Mouse (Mus musculus) midbrain, embryonic 16.5 days (tissue): Measurements from ENCODE around the gene Atp6ap1l. TPM values are rescaled to one million over a fixed set of nuclear protein-coding genes. Genes with fewer than 3 reads are reported as not detected.

Experiments used
- ATAC-seq: fragments of 200-750 bp; cut with Nextera tagmentation; 2 replicates; pipeline ENCODE4 v1.8.0; 2017; ENCODE audit warnings: moderate TSS enrichment
- H3K27ac ChIP-seq: fragments of 300-500 bp; sonication (generic); 2 replicates; pipeline ENCODE4 v1.5.1; 2014; ENCODE audit warnings: mild to moderate bottlenecking, low read length, mixed read lengths
- H3K27me3 ChIP-seq: fragments of 300-500 bp; sonication (generic); 2 replicates; pipeline ENCODE4 v1.6.1; 2014; ENCODE audit warnings: low read depth, low read length, mixed read lengths; ENCODE audit not compliant: control insufficient read depth, insufficient read depth
- H3K36me3 ChIP-seq: fragments of 300-500 bp; sonication (generic); 2 replicates; pipeline ENCODE4 v1.6.1; 2014; ENCODE audit warnings: mild to moderate bottlenecking, low read length, moderate library complexity, mixed read lengths; ENCODE audit not compliant: control insufficient read depth, insufficient read depth
- H3K4me1 ChIP-seq: fragments of 300-500 bp; sonication (generic); 2 replicates; pipeline ENCODE4 v1.6.1; 2014; ENCODE audit warnings: mild to moderate bottlenecking, low read length, mixed read lengths; ENCODE audit not compliant: control insufficient read depth, insufficient read depth
- H3K4me2 ChIP-seq: fragments of 300-500 bp; sonication (generic); 2 replicates; pipeline ENCODE4 v1.6.1; 2014; ENCODE audit warnings: mild to moderate bottlenecking, low read length, mixed read lengths
- H3K4me3 ChIP-seq: fragments of 300-500 bp; sonication (generic); 2 replicates; pipeline ENCODE4 v1.5.1; 2014; ENCODE audit warnings: low read depth, mild to moderate bottlenecking, low read length, moderate library complexity, mixed read lengths
- H3K9ac ChIP-seq: fragments of 300-500 bp; sonication (generic); 2 replicates; pipeline ENCODE4 v1.6.1; 2014; ENCODE audit warnings: low read depth, low read length, mixed read lengths
- H3K9me3 ChIP-seq: fragments of 300-500 bp; sonication (generic); replicated peaks from 2 replicates; pipeline ENCODE4 v1.6.1; 2014; ENCODE audit warnings: mild to moderate bottlenecking, low read length, mixed read lengths; ENCODE audit not compliant: control insufficient read depth, poor library complexity, severe bottlenecking
- WGBS: fragments of 180-500 bp; shearing (Covaris S2); extraction: QIAGEN DNeasy Blood & Tissue Kit; methylation state at CpG from one replicate; pipeline ENCODE4 v1.1.7; 2014; 5-methylcytosine and 5-hydroxymethylcytosine counted together
- polyA plus RNA-seq: library from polyadenylated mRNA; unstranded; fragments of >200 nt; fragmentation: Nextera tagmentation; extraction: Ambion mirVana; gene quantifications from 2 replicates; pipeline ENCODE4 v1.2.1, GENCODE M21; 2015

The Atp6ap1l gene
- polyA plus RNA-seq, 1 experiment from 2014 or later: 0.44 TPM

- Histone ChIP-seq H3K9me3 (no peaks in the 10 kb centered on the region), H3K4me3 (no peak overlapping the region), H3K27ac (no peak overlapping the region), H3K27me3 (no peaks in the 10 kb centered on the region), H3K4me1 (no peaks in the 10 kb centered on the region), H3K36me3 (no peaks in the 10 kb centered on the region), H3K4me2 (no peak overlapping the region), H3K9ac (no peak overlapping the region)
- no peak for ATAC-seq
- 90% methylated on average over 3 of the region's 3 CpGs for WGBS
These were observed 43.0 kb downstream of the Atp6ap1l start for GRCm38 (mm10) chr13:90862138-90862537.

GRCm38 (mm10) chr13:90860888-90861431, 44.2 kb downstream of the Atp6ap1l start:
- H3K4me3 ChIP-seq: no peak overlapping the region
- no peaks in the 10 kb centered on the region for H3K27me3 ChIP-seq
- no peak overlapping the region for H3K9ac ChIP-seq
- no peaks in the 10 kb centered on the region for H3K4me1 ChIP-seq
- no peaks in the 10 kb centered on the region for H3K36me3 ChIP-seq
- no peak overlapping the region for H3K4me2 ChIP-seq
- ATAC-seq: no peak
- 75% methylated on average over 2 of the region's 2 CpGs for WGBS
- no peak overlapping the region for H3K27ac ChIP-seq
- H3K9me3 ChIP-seq: no peaks in the 10 kb centered on the region

- H3K27ac ChIP-seq: no peak overlapping the region
- H3K9me3 ChIP-seq: no peaks in the 10 kb centered on the region
- no peak overlapping the region for H3K4me3 ChIP-seq
- no peak overlapping the region for H3K9ac ChIP-seq
- no peaks in the 10 kb centered on the region for H3K4me1 ChIP-seq
- no peak for ATAC-seq
- H3K4me2 ChIP-seq: no peak overlapping the region
- 71% methylated on average over 5 of the region's 5 CpGs for WGBS
- H3K36me3 ChIP-seq: no peaks in the 10 kb centered on the region
- H3K27me3 ChIP-seq: no peaks in the 10 kb centered on the region
These were observed 52.2 kb downstream of the Atp6ap1l start for GRCm38 (mm10) chr13:90852727-90853630.

GRCm38 (mm10) chr13:90851795-90852194, 53.4 kb downstream of the Atp6ap1l start:
- WGBS: 87% methylated on average over 4 of the region's 4 CpGs
- no peaks in the 10 kb centered on the region for H3K4me1 ChIP-seq

GRCm38 (mm10) chr13:90844191-90844590, 61.0 kb downstream of the Atp6ap1l start:
- Histone ChIP-seq H3K4me2 (no peak overlapping the region), H3K36me3 (no peaks in the 10 kb centered on the region), H3K27ac (no peak overlapping the region), H3K9me3 (no peaks in the 10 kb centered on the region), H3K9ac (no peak overlapping the region), H3K4me1 (peaks cover 3% of the 10 kb centered on the region; the same call in 1 of the 2 replicates), H3K4me3 (no peak overlapping the region), H3K27me3 (no peaks in the 10 kb centered on the region)
- no peak for ATAC-seq

More at GRCm38 (mm10) chr13:90851795-90852194, 53.4 kb downstream of the Atp6ap1l start:
- no peak for ATAC-seq
- Histone ChIP-seq H3K4me2 (no peak overlapping the region), H3K36me3 (no peaks in the 10 kb centered on the region), H3K27ac (no peak overlapping the region), H3K27me3 (no peaks in the 10 kb centered on the region), H3K9me3 (no peaks in the 10 kb centered on the region), H3K4me3 (no peak overlapping the region), H3K9ac (no peak overlapping the region)

GRCm38 (mm10) chr13:90843412-90843811, 61.7 kb downstream of the Atp6ap1l start:
- no peak overlapping the region for H3K27ac ChIP-seq
- H3K36me3 ChIP-seq: no peaks in the 10 kb centered on the region
- no peak overlapping the region for H3K4me2 ChIP-seq
- H3K9me3 ChIP-seq: no peaks in the 10 kb centered on the region
- ATAC-seq: no peak
- no peak overlapping the region for H3K4me3 ChIP-seq
- 93% methylated on average over 3 of the region's 3 CpGs for WGBS
- no peaks in the 10 kb centered on the region for H3K27me3 ChIP-seq
- peaks cover 3% of the 10 kb centered on the region; the same call in 1 of the 2 replicates for H3K4me1 ChIP-seq
- no peak overlapping the region for H3K9ac ChIP-seq

- no peaks in the 10 kb centered on the region for H3K27me3 ChIP-seq
- H3K4me2 ChIP-seq: no peak overlapping the region
- H3K36me3 ChIP-seq: no peaks in the 10 kb centered on the region
- H3K9ac ChIP-seq: no peak overlapping the region
- H3K27ac ChIP-seq: no peak overlapping the region
- no peak overlapping the region for H3K4me3 ChIP-seq
- ATAC-seq: no peak; the same call in 1 of the 2 replicates
- peaks cover 3% of the 10 kb centered on the region; the same call in 1 of the 2 replicates for H3K4me1 ChIP-seq
- 49% methylated on average over 5 of the region's 5 CpGs for WGBS
- H3K9me3 ChIP-seq: no peaks in the 10 kb centered on the region
These were observed 64.0 kb downstream of the Atp6ap1l start for GRCm38 (mm10) chr13:90841213-90841553.

GRCm38 (mm10) chr13:90840530-90841212, 64.5 kb downstream of the Atp6ap1l start:
- no peaks in the 10 kb centered on the region for H3K36me3 ChIP-seq
- H3K4me2 ChIP-seq: no peak overlapping the region
- no peaks in the 10 kb centered on the region for H3K9me3 ChIP-seq
- 50% methylated on average over 15 of the region's 15 CpGs for WGBS
- peaks cover 3% of the 10 kb centered on the region; the same call in 1 of the 2 replicates for H3K4me1 ChIP-seq
- H3K4me3 ChIP-seq: no peak overlapping the region
- ATAC-seq: peak; percentile 91
- H3K27ac ChIP-seq: no peak overlapping the region
- H3K9ac ChIP-seq: no peak overlapping the region
- H3K27me3 ChIP-seq: no peaks in the 10 kb centered on the region
